Mouse (Mus musculus) olfactory bulb, adult 2 months (tissue): ENCODE measurements at regions not wholly inside any gene's neighbourhood (a gene's known extent, or its start where the extent isn't known, plus 50 kb on each side); places are given as distances from the start of the nearest gene placed in this dataset.

ENCODE experiments used
- H3K27ac ChIP-seq: fragments of 200-500 bp; 2 replicates; pipeline ENCODE4 v1.5.1; 2012; ENCODE audit warnings: low read depth, low read length; ENCODE audit not compliant: insufficient read depth
- H3K4me1 ChIP-seq: fragments of 200-500 bp; 2 replicates; pipeline ENCODE4 v1.6.1; 2012; ENCODE audit warnings: low read length; ENCODE audit not compliant: control insufficient read depth, insufficient read depth
- H3K4me3 ChIP-seq: fragments of 200-500 bp; 2 replicates; pipeline ENCODE4 v1.5.1; 2012; ENCODE audit warnings: mild to moderate bottlenecking, low read depth, low read length, moderate library complexity; ENCODE audit not compliant: insufficient read depth
- CTCF ChIP-seq: fragments of 200-500 bp; IDR thresholded peaks from 2 replicates; pipeline ENCODE4 v1.5.1; 2012; ENCODE audit warnings: low read depth, mild to moderate bottlenecking, low read length, moderate library complexity; ENCODE audit not compliant: insufficient read depth
- POLR2A ChIP-seq: fragments of 200-500 bp; IDR thresholded peaks from 2 replicates; pipeline ENCODE4 v1.6.1; 2012; ENCODE audit warnings: mild to moderate bottlenecking, low read depth, low read length, moderate library complexity; ENCODE audit not compliant: insufficient read depth
- WGBS: fragments of 180-500 bp; shearing (Covaris S2); methylation state at CpG from one replicate; pipeline ENCODE4 v1.1.7; 2018; 5-methylcytosine and 5-hydroxymethylcytosine counted together

DNA sequence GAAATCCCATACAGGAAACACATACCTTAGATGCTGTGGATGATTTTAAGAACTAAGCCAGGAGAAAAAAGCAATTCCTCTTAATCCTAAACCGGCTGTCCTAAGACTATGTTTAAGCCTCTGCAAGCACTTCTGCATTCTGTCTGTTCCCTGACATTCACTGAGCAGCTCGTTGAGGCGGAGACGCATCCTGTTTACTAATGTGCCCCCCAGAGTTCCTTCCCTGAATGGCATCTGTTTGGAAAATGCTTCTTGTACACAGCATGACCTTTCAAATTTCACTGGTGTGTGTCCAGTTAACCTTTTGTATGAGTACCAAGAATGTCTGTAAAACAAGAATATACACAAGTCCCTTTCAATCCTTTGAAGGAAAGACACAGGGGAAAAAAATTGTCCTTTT lies 73.4 kb upstream of the Zdhhc17 start:
- Histone ChIP-seq H3K4me3 (no peak overlapping the region), H3K4me1 (peaks cover 6% of the 10 kb centered on the region), H3K27ac (no peak overlapping the region)
- WGBS = 34% methylated on average over 4 of the region's 4 CpGs
- TF ChIP-seq POLR2A = no peak
- TF ChIP-seq CTCF = no peak

- H3K4me1 ChIP-seq = peaks cover 5% of the 10 kb centered on the region
- TF ChIP-seq CTCF (no peak), POLR2A (no peak)
- no peak overlapping the region for H3K4me3 ChIP-seq
- H3K27ac ChIP-seq = no peak overlapping the region; the same call in 1 of the 2 replicates
- WGBS = 16% methylated on average over 10 of the region's 10 CpGs
These were observed 70.4 kb upstream of the Zdhhc17 start for GRCm38 (mm10) chr10:111080322-111080721.

DNA sequence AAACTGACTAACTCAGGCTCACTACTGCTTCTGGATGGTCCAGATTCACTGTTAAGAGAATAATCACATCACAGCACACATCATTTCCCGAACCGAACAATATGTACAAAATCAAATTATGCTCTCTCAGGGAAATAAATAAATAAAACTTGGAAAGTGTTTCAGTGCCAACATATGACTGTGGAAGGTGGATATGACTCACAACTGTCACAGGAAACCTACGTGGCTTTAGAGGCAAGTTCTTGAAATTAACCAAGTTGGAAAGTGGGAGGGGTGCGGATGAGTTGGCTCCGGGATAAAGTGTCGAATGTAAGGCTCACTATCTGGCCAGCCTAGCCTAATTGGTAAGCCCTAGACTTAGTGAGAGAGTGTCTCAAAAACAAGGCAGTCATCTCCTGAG lies 69.1 kb upstream of the Zdhhc17 start:
- H3K4me1 ChIP-seq = peaks cover 5% of the 10 kb centered on the region
- TF ChIP-seq POLR2A = no peak
- H3K4me3 ChIP-seq = no peak overlapping the region
- H3K27ac ChIP-seq = no peak overlapping the region
- WGBS = 57% methylated on average over 6 of the region's 6 CpGs

DNA sequence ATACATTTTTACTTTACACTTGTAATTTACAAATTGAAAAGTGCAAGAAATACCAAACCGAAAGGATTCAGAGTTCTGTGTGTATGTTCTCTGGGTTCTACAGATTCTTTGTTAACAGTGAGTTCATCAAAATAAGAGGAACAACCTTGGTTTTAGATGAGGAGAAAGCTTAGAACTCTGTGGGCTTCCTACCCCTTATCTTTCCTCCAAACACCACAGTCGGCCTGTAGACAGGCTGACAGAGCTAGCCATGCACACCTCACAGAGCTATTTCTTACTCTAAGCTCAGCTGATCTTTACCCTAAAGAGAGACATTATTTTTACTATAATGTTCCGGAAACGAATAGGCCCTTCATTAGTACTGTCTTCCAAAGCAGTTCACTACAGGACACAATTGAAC lies 67.7 kb upstream of the Zdhhc17 start:
- Histone ChIP-seq H3K4me3 (no peak overlapping the region), H3K4me1 (peaks cover 8% of the 10 kb centered on the region), H3K27ac (no peak overlapping the region)
- no peak for TF ChIP-seq POLR2A
- TF ChIP-seq CTCF = no peak
- 70% methylated on average over 4 of the region's 4 CpGs for WGBS

DNA sequence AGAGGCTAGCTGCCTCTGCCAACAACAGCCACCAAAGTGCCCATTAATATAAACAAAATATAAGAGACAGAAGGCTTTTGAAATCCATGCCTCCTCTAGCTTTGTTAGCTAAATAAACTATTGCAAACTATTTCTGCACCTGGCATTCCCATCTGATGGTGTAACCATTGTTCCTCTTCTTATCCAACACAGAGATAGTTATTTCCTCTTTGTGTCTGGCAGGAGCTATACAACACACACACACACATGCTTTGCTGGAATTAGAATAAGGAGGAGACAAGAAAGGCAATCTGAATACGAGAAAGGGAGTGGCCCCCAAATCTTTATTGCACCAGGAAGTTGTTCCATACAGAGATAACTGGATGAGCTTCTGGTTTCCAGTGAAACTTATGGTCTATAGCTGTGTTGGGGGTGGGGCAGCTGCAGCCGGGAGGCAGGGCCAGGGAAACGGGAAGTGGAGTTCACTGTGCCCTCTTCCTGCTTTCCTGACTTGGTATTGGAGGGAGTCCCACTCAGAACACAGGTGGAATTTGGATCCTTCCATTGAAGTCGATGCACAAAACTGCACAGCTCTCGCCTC lies 64.0 kb upstream of the Zdhhc17 start:
- no peak overlapping the region for H3K4me3 ChIP-seq
- 61% methylated on average over 5 of the region's 5 CpGs for WGBS
- TF ChIP-seq CTCF = no peak
- no peak for TF ChIP-seq POLR2A
- peaks cover 10% of the 10 kb centered on the region; the same call in 1 of the 2 replicates for H3K4me1 ChIP-seq
- H3K27ac ChIP-seq = no peak overlapping the region

DNA sequence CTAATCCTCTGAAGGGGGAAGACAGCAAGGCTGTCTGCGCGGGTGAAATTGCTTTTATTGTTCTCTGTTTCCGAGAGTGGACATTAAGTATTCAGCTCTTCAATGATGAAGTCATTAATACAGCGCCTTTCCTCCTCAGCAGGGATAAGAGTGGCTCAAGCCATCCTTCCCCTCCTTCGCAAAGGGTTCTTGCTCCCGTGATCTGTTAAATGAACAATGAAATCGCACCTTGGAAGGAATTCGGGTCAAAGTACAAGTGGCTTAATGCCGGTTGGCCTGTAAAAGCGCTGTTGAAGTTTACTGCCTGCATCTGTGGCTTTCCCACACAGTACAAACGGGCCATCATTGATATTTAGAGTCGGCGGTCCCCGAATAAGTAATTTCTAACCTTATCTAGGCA lies 63.3 kb upstream of the Zdhhc17 start:
- Histone ChIP-seq H3K27ac (no peak overlapping the region), H3K4me1 (peaks cover 10% of the 10 kb centered on the region; the same call in 1 of the 2 replicates), H3K4me3 (no peak overlapping the region)
- 56% methylated on average over 14 of the region's 14 CpGs for WGBS
- TF ChIP-seq CTCF (no peak), POLR2A (no peak)

DNA sequence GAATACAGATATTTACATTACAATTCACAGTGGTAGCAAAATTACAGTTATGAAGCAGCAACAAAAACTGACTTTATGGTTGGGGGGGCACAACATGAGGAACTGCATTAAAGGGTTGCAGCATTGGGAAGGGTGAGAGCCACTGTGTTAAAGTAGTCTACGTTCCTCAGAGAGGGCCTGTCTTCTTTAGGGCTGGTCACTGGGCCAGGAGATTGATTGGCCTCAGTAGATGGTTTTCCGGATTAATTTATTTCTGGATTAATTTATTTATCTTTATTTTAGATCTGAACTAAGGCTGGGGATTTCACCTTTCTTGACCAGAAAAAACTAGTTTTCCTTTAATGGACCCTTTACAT lies 62.6 kb upstream of the Zdhhc17 start:
- Histone ChIP-seq H3K4me3 (no peak overlapping the region), H3K4me1 (peaks cover 10% of the 10 kb centered on the region; the same call in 1 of the 2 replicates), H3K27ac (no peak overlapping the region)
- whole genome bisulfite sequencing = 63% methylated on average over 2 of the region's 2 CpGs
- no peak for TF ChIP-seq CTCF
- TF ChIP-seq POLR2A = no peak

- H3K27ac ChIP-seq = no peak overlapping the region
- 26% methylated on average over 7 of the region's 11 CpGs for WGBS
- H3K4me1 ChIP-seq = peaks cover 10% of the 10 kb centered on the region; the same call in 1 of the 2 replicates
- TF ChIP-seq POLR2A (no peak), CTCF (no peak)
- no peak overlapping the region for H3K4me3 ChIP-seq
These were observed 62.0 kb upstream of the Zdhhc17 start for GRCm38 (mm10) chr10:111071805-111072553.

- no peak overlapping the region for H3K4me3 ChIP-seq
- WGBS = 85% methylated on average over 11 of the region's 11 CpGs
- no peak overlapping the region for H3K27ac ChIP-seq
- no peak for TF ChIP-seq CTCF
- no peak for TF ChIP-seq POLR2A
- H3K4me1 ChIP-seq = no peaks in the 10 kb centered on the region
These were observed 56.2 kb upstream of the Zdhhc17 start for GRCm38 (mm10) chr10:111066146-111066545.
